Mouse (Mus musculus): ENCODE results near the gene Nsun2.
"Not testable (repeated sequence)": the region's sequence is repeated elsewhere in the genome, so short reads cannot be mapped to it uniquely, and the experiment has no call there.

- TF ChIP-seq CTCF, EP300 (IDR thresholded peaks at IDR 0.05; ENCODE audit: low read depth): not testable (repeated sequence)
Measured at GRCm38 (mm10) chr13:69635836-69636235, 102.3 kb downstream of the Nsun2 start.
